Mouse (Mus musculus): ENCODE measurements around the gene Htr3b.

The Htr3b gene

GRCm38 (mm10) chr9:48928781-48929180 lies 36.0 kb downstream of the Htr3b start:
- DNase-seq (ENCODE audit: low read depth, low spot score), result no peak

DNA sequence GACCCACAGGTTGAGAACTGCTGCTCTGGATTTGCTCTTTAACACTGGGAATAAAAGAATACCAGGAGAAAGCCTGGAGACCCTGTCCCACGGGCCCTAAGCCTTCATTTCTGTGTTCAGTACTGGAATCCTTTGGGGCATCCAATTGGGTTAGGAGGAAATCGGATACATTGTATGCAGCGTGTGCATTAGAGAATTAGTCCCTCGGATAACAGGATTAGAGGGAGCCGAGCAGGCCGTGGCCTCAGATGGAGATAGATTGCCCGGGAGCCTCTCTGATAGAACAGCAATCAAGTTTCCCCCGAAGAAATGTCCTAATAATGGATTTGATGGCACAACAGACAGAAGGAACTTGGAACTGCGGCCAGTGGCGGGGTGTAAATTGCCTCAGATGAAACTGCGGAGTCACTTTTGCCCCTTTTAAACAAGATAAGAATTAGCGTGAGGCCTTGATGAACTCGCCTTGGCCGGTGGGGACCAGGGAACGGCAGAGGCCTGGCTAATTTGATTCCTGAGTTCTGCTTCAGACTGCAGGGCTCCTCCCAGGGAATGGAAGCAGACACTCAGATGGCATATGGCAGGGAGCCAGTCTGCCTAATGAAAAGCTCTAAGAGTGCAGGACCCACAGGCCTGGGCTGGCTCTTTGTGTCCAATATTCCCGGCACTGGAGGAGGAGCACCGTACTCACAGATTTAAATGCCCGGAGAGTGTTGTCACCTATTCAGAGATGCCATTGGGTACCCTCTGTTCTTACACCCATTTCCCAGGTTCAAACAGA lies 48.6 kb downstream of the Htr3b start:
- DNase-seq (ENCODE audit: low read depth, low spot score), result no peak

GRCm38 (mm10) chr9:48910885-48911537 lies 53.8 kb downstream of the Htr3b start, which contains the start of gene Htr3a:
TSS of gene Htr3a (minus strand) at chr9:48911099.
- no peak for DNase-seq (ENCODE audit: low read depth, low spot score)

DNA sequence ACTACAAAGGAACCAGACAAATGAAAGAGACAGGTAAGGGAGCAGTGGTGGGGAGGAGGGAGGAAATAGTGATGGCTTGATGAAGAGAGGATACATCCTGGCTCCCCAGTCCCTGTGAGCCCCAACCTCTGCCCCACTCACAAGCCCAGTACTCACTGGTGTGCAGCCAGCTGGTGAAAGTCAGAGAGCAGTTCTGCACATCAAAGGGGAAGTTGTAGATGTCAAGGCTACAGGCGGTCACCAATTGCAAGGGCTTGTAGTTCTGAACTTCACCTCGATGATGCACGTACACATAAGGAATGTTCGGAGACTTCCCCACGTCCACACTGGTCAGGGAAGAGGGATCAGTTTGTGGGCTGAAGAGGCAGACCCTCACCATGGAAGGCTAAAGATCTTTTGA lies 60.4 kb downstream of the Htr3b start:
- no peak for DNase-seq (ENCODE audit: low read depth, low spot score)

GRCm38 (mm10) chr9:48903766-48904165 lies 61.0 kb downstream of the Htr3b start:
- DNase-seq (ENCODE audit: low read depth, low spot score), result no peak

DNA sequence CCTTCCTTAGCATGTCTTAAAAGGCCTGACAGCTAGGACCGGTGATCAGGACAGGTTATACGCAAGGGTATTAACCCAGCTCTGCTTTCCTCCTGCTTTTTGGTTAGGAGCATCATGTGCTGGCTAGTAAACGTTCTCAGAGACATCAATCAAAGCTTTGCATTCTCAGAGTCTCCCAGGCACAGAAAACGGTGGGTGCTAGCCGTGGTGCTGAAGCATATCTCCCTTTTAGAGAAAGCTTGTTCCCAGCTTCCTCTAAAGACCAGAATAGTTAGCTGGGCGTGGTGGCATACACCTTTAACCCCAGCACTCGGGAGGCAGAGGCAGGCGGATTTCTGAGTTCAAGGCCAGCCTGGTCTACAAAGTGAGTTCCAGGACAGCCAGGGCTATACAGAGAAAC lies 66.2 kb downstream of the Htr3b start:
- DNase-seq (ENCODE audit: low read depth, low spot score), result no peak

- DNase-seq (ENCODE audit: low read depth, low spot score), result no peak
These were observed 68.8 kb downstream of the Htr3b start for GRCm38 (mm10) chr9:48895819-48896536.

DNA sequence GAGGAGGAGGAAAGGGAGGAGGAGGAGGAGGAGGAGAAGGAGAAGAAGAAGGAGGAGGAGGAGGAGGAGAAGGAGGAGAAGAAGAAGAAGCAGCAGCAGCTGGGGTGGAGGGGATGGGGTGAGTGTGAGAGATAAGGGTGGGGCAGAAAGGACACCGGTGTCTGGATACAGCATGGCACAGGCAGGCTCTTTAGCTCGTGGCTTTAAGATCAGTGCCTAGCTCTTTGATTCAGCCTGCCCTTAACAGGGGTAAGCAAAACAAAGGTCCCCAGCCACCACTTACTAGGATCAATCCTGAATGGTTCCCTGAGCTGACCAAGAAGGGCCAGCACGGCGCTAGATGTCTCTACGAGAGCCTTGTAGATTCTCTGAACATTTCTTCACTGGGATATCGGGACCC lies 70.0 kb downstream of the Htr3b start:
- DNase-seq (ENCODE audit: low read depth, low spot score), result no peak

- peak; percentile 40 for DNase-seq (ENCODE audit: low read depth, low spot score)
These were observed 70.8 kb downstream of the Htr3b start for GRCm38 (mm10) chr9:48893986-48894385.

DNA sequence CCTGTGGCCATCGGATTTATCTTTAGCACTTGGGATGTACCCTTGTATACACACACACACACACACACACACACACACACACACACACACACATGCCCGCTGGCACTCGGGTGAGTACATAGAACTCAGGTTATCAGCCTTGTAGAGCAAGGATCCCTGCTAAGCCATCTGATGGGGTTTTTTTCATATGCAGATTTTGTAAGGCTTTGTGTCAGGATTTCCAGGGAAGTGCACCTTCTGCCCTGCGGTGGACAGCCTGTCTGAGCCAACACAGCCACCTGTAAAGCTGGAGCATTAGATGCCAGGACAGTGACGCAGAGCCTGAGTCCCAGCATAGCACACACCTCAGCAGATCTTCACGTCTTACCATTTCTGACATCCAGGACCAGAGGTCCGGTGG lies 75.7 kb downstream of the Htr3b start:
- no peak for DNase-seq (ENCODE audit: low read depth, low spot score)
